Mouse (Mus musculus) kidney, adult 2 months (tissue): ENCODE data around the gene Kcnk12. TPM values are rescaled to one million over a fixed set of nuclear protein-coding genes. Genes with fewer than 3 reads are reported as not detected.

Experiments
- DNase-seq: peaks from one replicate; pipeline ENCODE4 v3.0.0; 2021
- H3K27ac ChIP-seq: fragments of 200-500 bp; 2 replicates; pipeline ENCODE4 v1.5.1; 2012; ENCODE audit warnings: low read depth, low read length, control low read depth, inconsistent platforms; ENCODE audit not compliant: insufficient read depth
- H3K27me3 ChIP-seq: fragments of 200-500 bp; replicated peaks from 2 replicates; pipeline ENCODE4 v1.6.1; 2012; ENCODE audit warnings: mild to moderate bottlenecking, moderate library complexity, low read length, inconsistent platforms; ENCODE audit not compliant: control insufficient read depth, insufficient read depth
- H3K36me3 ChIP-seq: fragments of 200-500 bp; 2 replicates; pipeline ENCODE4 v1.6.1; 2012; ENCODE audit warnings: mild to moderate bottlenecking, moderate library complexity, low read length, inconsistent platforms; ENCODE audit not compliant: control insufficient read depth, insufficient read depth
- H3K4me1 ChIP-seq: fragments of 200-500 bp; 2 replicates; pipeline ENCODE4 v1.6.1; 2011; ENCODE audit warnings: low read length; ENCODE audit not compliant: control insufficient read depth, insufficient read depth
- H3K4me3 ChIP-seq: fragments of 200-500 bp; 2 replicates; pipeline ENCODE4 v1.5.1; 2011; ENCODE audit warnings: mild to moderate bottlenecking, low read depth, low read length, control low read depth; ENCODE audit not compliant: insufficient read depth
- CTCF ChIP-seq: fragments of 200-500 bp; conservative IDR thresholded peaks from 2 replicates; pipeline ENCODE4 v1.5.1; 2011; ENCODE audit warnings: low read depth, mild to moderate bottlenecking, control low read depth, low read length, moderate library complexity, mixed read lengths; ENCODE audit not compliant: insufficient read depth, insufficient read length
- POLR2A ChIP-seq: fragments of 200-500 bp; IDR thresholded peaks from one replicate; pipeline ENCODE4 v1.6.1; 2011; ENCODE audit warnings: low read depth, low read length, control low read depth
- WGBS: fragments of 180-500 bp; shearing (Covaris S2); methylation state at CpG from one replicate; pipeline ENCODE4 v1.1.7; 2018; 5-methylcytosine and 5-hydroxymethylcytosine counted together
- polyA plus RNA-seq: library from polyadenylated mRNA; depleted of rRNA; stranded (reverse); fragments of >200 nt; gene quantifications from 2 replicates; pipeline ENCODE4 v1.2.3, GENCODE M21; 2012

Kcnk12 gene
- polyA plus RNA-seq, 1 experiment = not detected

DNA sequence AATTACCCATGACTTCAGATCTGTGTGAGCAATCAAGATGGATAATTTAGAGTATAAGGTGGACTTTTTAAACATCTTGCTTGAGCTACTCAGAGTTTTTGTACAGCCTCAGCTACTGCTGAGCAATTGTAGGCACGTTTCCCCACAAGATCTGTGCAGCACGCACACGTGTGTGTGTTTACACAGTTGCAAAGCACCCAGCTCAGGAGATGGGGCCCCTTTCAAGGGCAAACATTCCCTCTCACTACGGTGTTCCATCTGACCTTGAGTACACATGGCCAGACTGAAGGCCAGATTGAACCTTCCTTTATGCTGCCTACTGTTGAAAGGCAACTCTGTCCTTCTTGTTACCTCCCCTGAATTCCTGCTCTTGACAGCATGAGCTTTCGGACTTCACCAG is 4.5 kb downstream of the Kcnk12 start:
- H3K27ac ChIP-seq = no peak overlapping the region
- H3K27me3 ChIP-seq = peaks cover 2% of the 10 kb centered on the region; the same call in 1 of the 2 replicates
- DNase-seq = no peak
- H3K4me1 ChIP-seq = no peaks in the 10 kb centered on the region
- no peak overlapping the region for H3K4me3 ChIP-seq
- WGBS = 67% methylated on average over 5 of the region's 5 CpGs
- H3K36me3 ChIP-seq = no peaks in the 10 kb centered on the region
- no peak for TF ChIP-seq POLR2A
- TF ChIP-seq CTCF = no peak

DNA sequence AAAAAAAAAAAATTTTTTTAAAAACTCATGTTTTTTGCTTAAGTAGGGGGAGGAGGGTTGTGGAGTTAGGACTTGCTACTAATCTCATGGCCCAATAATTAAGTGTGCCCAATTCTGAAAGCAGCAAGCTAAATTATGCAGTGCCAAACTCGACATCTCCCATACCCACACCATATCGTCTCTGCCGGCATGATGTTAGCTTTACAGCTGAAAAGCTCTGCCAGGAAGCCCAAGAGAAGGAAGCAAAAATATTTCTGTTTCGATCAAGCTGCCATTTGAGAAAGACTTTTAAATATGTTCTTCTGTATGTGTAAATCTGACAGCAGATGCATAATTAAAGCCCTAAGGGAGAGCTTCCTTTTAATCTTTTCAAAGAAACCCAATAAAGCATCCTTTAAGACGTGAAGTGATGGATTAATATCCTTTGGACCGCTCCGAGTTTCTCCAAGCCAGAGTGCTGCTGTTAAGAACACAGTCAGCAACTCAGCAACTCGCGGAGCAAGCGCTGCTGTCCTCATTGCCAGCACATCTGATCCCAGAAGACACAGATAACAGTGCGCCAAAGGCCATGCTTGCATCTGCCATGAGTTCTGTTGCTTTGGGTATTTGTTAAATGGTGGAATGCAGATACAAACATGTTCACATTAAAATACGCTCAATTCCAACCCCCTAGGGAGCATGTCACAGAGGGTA is 5.0 kb downstream of the Kcnk12 start:
- no peak for DNase-seq
- Histone ChIP-seq H3K27me3 (peaks cover 1% of the 10 kb centered on the region; the same call in 1 of the 2 replicates), H3K4me3 (no peak overlapping the region), H3K4me1 (no peaks in the 10 kb centered on the region), H3K36me3 (no peaks in the 10 kb centered on the region), H3K27ac (no peak overlapping the region)
- 71% methylated on average over 12 of the region's 12 CpGs for WGBS
- TF ChIP-seq POLR2A = no peak
- TF ChIP-seq CTCF = no peak

DNA sequence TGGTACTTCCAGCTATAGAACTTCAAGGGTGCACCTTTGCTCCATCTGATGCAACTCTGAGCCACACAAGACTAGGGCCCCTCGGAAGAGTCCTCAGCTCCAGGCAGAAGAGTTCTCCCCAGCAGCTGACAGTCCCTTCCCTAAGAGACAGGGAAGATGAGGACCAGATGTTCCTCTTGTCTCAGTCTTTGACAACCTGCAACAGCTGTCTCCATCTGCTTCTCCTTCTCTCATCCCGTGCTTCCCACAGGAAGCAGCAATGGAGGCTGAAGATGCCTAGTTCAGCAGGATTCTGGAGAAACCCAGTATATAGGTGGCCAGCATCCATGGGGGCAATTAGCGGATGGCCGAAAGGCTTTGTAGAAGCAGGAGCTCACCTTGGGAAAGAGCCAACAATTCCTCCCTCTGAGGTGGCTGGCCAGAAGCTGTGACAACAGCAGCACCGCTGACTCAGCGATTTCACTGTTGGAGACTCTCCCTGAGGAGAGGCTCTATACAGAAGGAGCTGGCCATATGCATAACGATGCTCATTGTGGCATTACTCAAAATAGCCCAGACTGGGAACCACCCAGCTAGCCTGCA is 6.2 kb downstream of the Kcnk12 start:
- WGBS = 67% methylated on average over 7 of the region's 7 CpGs
- DNase-seq = no peak

DNA sequence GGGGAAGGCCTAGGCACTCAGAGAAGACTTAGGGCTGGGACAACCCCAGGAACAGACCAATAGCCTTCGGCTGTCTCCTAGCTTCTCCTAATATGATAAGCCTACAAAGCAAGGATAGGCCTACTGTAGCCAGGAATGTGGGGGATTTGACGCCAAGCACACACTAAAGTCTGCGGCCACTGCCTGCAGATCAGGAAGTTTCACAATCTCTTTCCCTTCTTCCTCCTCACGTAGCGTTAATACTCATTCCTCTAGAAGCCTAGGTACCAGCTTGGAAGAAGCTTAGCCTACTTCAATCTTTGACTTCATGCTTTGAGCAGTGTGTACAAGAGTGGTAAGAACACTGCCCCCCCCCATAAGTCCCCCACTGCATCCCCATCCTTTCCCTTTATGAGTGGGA is 7.1 kb downstream of the Kcnk12 start:
- Histone ChIP-seq H3K4me1 (no peaks in the 10 kb centered on the region), H3K27me3 (no peaks in the 10 kb centered on the region), H3K36me3 (no peaks in the 10 kb centered on the region), H3K4me3 (no peak overlapping the region), H3K27ac (no peak overlapping the region)
- WGBS = 89% methylated on average over 5 of the region's 5 CpGs
- TF ChIP-seq POLR2A (no peak), CTCF (no peak)
- no peak for DNase-seq

More for the DNA sequence above, 6.2 kb downstream of the Kcnk12 start:
- TF ChIP-seq POLR2A = no peak
- no peak for TF ChIP-seq CTCF
- Histone ChIP-seq H3K4me1 (no peaks in the 10 kb centered on the region), H3K4me3 (no peak overlapping the region), H3K27me3 (no peaks in the 10 kb centered on the region; the same call in 1 of the 2 replicates), H3K36me3 (no peaks in the 10 kb centered on the region), H3K27ac (no peak overlapping the region)

DNA sequence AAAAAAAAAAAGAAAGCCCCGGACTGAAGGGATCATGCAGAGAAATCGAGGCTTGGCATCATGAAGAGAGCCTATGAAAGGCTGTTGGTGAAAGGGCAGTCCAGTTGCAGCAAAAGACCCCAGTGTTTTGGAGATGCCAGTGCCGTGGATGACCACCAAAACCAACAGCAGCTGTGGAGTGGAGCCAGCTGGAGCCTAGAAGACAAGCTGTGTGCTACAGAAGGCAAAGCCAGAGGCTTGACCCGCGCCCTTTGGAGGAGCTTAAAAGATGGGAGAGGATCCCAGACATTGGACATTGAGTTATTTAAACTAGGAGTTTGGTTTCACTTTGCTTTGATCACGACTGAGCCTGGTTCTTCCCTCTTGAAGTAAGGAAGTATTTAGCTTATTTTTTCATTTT is 9.6 kb downstream of the Kcnk12 start:
- DNase-seq = no peak
- H3K4me3 ChIP-seq = no peak overlapping the region
- H3K27ac ChIP-seq = no peak overlapping the region
- H3K36me3 ChIP-seq = no peaks in the 10 kb centered on the region
- H3K27me3 ChIP-seq = no peaks in the 10 kb centered on the region
- WGBS = 62% methylated on average over 6 of the region's 6 CpGs
- H3K4me1 ChIP-seq = no peaks in the 10 kb centered on the region
- TF ChIP-seq CTCF (no peak), POLR2A (no peak)

DNA sequence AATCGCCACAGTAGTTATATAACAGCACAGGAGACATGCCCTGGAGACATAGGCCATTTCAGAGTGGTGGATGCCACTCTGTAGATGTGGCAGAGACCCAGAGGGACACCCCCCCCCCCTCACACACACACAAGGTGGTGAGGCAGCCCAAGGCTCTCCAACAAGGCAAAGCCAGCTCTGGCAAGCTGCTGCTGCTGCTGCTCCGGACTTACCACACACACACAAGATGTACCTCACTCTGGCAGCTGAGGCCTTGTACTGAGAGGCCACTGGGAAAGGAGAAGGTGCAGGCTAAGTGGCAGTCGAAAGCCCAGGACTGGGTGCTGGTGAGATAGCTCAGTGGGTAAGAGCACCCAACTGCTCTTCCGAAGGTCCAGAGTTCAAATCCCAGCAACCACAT is 10.1 kb downstream of the Kcnk12 start:
- Histone ChIP-seq H3K27me3 (no peaks in the 10 kb centered on the region), H3K36me3 (no peaks in the 10 kb centered on the region), H3K27ac (no peak overlapping the region), H3K4me1 (no peaks in the 10 kb centered on the region), H3K4me3 (no peak overlapping the region)
- DNase-seq = no peak
- TF ChIP-seq CTCF (no peak), POLR2A (no peak)
- WGBS = 90% methylated on average over 4 of the region's 4 CpGs

DNA sequence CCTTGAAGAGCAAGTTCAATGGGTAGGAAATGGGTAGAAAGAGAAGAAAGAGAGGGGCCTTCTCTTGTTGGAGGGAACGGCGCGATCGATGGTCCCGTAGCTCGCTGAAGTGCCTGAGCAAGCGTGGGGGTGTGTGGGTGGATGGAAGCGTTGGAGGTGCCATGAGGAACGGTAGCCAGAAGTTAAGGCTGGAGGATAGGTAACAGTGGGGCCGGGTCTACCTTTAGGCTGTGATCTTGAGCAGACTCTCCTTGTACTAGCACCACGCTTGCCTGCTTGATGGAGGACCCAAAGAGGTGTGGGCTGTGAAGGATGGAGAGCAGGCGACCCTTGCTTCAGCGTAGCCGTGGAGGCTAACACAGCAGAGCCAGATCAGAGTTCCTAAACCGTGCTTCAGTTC is 12.1 kb downstream of the Kcnk12 start:
- WGBS = 92% methylated on average over 15 of the region's 15 CpGs
- Histone ChIP-seq H3K27ac (no peak overlapping the region), H3K27me3 (no peaks in the 10 kb centered on the region), H3K4me3 (no peak overlapping the region), H3K36me3 (no peaks in the 10 kb centered on the region), H3K4me1 (no peaks in the 10 kb centered on the region)
- TF ChIP-seq POLR2A (no peak), CTCF (no peak)
- no peak for DNase-seq
